Mouse (Mus musculus) left cerebral cortex, adult 11 months (tissue): ENCODE measurements at regions not wholly inside any gene's neighbourhood (a gene's known extent, or its start where the extent isn't known, plus 50 kb on each side); places are given as distances from the start of the nearest gene placed in this dataset.
A peak's percentile ranks its signal among the peaks of the same experiment; 100 is the strongest.

Source experiments
- DNase-seq: peaks from one replicate; pipeline ENCODE4 v3.0.0; 2022; ENCODE audit warnings: low spot score

- DNase-seq, result no peak
These were observed 154.4 kb downstream of the Thbs2 start for GRCm38 (mm10) chr17:14539651-14540050.

- no peak for DNase-seq
These were observed 154.8 kb downstream of the Thbs2 start for GRCm38 (mm10) chr17:14539191-14539590.

DNA sequence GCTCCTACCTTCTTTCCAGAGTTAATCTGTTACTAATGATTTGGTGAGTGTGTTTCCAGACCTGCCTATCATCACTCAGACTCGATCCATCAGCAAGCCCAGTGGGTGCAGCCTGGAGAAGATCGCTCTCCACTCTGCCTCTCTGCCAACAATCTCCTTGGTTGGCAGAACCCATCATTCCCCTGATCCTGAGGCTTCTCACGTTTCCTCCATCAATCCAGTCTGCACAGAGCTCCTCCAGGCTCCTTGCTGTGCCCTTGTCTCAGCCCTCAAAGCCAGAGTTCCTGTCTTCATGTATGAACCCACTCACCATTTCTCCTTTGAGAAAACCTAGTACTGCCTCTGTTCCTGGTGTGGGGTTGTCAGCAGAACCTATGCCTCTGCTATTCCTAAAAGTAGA lies 155.5 kb downstream of the Thbs2 start:
- no peak for DNase-seq

DNA sequence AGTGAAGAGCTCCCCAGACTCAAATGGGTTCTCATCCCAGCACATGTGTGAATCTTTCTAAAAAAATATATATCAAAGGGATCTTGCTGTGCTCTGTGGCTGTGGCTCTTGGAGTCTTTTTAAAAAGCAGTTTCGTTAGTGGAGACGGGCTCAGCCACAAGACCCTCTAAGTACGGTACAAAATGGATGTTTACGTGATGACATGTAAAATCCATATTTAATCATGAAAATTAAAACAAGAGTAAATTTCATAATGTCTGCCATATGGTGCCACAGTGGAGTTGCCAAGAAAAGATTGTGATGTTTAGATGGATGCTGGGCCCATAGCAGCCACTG lies 161.1 kb downstream of the Thbs2 start:
- no peak for DNase-seq

DNA sequence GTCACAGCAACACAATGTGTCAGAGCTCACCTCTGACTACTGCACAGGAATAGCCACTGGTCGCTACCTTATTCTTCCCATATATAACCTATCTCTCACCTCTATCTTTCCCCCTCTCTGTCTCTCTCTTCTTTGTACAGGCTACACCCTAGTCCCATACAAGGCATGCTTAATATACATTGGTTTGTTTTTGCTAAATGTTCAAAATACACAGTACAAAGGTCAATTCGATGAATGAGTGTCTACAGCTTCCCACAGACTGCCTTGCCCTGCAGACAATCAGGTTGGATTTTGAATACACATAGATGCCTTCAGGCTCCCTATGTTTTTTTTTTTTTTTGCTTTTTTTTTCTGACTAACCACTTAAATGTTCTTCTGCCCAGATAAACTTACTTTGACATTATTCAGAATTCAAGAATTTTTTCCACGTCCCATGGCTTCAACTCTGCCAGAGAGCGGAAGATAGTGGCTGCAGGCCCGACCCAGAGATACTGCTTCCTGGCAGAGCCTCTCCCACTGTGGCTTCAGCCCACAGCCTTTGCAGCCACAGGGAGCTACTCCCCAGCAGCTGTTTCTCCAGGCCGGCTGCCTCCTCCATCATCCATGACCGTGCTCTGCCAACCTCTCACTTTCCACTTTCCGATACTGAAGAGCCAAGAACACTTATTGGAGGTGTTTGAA lies 161.6 kb downstream of the Thbs2 start:
- no peak for DNase-seq

DNA sequence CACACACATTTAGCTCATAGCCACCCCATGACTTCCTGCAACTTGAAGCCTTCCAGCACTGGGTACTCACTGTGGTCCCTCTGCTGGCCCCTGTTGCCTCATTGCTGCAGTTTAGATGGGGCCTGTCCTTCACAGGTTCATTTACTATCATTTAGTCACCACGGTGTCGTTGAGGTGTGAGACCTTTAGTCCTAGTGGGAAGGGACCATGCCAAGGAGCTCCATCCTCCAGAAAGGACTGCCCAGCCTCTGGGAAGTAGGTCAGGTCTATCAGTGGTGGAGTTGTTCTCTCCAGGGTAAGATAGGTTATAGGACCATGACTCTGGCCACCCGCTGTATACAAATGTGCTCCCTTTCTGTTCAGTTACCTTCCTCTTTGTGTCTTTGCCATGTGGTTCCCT lies 162.2 kb downstream of the Thbs2 start:
- no peak for DNase-seq

DNA sequence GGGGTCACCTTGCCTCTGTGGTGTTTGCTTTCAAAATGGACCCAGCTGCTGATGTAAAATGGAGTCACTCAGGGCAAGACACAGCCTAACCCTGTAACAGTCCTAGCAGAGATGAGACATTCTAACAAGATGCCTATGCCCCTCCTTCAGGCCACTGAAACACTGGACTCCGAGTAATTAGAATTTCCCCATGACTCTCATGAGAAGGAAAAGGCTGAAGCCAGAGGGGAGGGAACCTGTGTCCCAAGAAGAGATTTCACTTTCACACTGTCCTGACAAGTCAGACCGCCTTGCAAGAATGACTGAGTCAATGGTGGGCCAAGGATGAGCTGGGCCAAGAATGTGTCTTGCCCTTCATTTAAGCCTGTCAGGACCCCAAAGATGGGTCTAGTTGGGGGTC lies 166.3 kb downstream of the Thbs2 start:
- DNase-seq, result no peak

DNA sequence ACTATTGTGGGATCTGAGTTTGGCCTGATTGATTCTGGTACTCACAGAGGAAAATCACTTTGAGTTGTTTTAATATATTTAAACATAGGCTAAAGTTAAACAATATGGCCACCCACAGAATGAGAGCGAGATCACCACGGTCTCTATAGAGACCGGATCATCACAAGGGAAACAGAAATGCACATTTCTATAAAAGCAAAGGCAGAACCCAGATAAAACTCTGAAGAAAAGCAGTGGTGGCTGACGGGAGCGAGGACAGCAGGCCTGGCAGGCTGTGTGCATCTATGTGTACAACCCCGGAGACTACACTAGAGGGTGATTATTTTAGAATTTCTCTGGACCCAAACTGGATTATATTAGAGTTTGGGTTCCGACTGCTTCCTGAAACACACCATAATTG lies 168.8 kb downstream of the Thbs2 start:
- no peak for DNase-seq

- peak; percentile 21 for DNase-seq
These were observed 169.4 kb downstream of the Thbs2 start for GRCm38 (mm10) chr17:14524426-14525236.

DNA sequence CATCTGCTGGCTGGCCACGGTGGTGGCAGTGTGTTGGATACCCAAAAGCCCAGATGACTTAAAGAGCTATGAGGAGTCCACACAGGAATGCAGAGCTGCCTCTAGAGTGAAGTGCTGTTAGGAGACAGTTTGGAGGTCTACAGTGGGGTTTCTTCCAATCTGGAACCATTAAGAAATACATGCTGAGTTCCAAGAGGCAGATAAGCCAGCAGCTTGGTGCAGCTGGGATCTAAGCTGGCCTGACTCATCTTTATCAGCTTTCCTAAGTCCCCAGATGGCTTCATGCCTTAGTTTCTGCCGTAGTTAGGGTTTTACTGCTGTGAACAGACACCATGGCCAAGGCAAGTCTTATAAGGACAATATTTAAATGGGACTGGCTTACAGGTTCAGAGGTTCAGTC lies 172.0 kb downstream of the Thbs2 start:
- no peak for DNase-seq

- DNase-seq, result peak; percentile 51
These were observed 173.5 kb downstream of the Thbs2 start for GRCm38 (mm10) chr17:14520565-14520964.

DNA sequence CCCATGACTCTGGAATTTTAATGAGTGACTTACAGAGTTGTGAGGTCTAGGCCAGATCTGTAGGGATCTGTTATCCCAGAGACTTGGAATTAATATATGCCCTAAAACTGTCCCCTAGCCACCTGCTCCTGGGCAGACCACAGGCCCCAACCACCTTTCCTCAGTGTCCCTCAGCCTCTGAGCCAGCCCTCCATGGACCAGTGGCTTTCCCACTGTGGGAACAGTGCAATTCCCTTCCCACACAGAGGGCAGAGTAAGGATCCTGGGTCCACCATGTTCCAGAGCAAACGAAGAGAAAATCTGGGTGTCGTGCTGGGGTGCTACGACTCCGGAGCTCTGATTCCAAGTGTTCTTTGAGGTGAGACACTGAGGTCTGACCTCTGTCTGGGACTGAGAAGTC lies 174.7 kb downstream of the Thbs2 start:
- no peak for DNase-seq

GRCm38 (mm10) chr17:14518216-14518615 lies 175.8 kb downstream of the Thbs2 start:
- DNase-seq, result no peak

GRCm38 (mm10) chr17:14517368-14517767 lies 176.7 kb downstream of the Thbs2 start:
- no peak for DNase-seq

GRCm38 (mm10) chr17:14516097-14516496 lies 177.9 kb downstream of the Thbs2 start:
- no peak for DNase-seq

DNA sequence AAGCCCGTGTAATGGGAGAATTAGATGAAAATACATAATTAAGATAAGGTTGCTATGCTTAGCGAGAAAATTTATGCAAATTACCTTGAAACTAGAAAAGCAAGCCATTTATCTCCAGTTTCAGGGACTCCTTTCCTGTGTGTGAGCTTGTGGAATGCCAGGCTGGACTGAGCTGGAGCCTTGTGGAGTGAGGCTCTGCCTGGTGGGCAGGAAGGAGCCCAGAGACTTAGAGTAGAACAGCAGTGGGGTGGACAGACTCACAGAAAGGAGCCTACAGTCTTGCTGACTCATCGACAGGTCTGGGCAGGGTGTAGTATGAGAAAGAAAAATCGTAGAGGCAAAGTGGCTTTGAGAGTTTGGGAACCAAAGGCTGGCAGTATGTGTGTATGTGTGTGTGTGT lies 180.6 kb downstream of the Thbs2 start:
- no peak for DNase-seq

- no peak for DNase-seq
These were observed 183.5 kb downstream of the Thbs2 start for GRCm38 (mm10) chr17:14510486-14510885.

GRCm38 (mm10) chr17:14507111-14507510 lies 186.9 kb downstream of the Thbs2 start:
- no peak for DNase-seq

GRCm38 (mm10) chr17:14506123-14506522 lies 187.9 kb downstream of the Thbs2 start:
- no peak for DNase-seq

GRCm38 (mm10) chr17:14505415-14505814 lies 188.6 kb downstream of the Thbs2 start:
- no peak for DNase-seq

GRCm38 (mm10) chr17:14503670-14504069 lies 190.4 kb downstream of the Thbs2 start:
- DNase-seq, result no peak

DNA sequence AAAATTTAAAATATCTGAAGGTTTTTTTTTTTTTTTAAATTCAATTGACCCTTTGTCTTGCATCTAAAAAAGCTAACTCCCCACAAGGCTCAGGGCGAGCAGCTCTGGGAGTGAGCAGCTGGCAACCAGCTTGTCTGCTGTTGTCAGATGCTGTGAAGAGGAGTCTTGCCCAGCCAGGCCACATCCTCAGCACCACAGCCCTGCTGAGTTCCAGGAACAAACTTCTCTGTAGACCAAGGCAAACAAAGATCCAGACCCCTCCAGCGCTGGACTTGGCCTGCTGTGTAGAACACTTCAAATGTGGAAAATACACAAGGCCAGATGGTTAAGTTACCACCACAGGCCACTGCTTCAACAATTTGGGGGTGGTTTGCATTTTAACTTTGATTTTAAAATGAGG lies 192.7 kb downstream of the Thbs2 start:
- DNase-seq, result no peak

GRCm38 (mm10) chr17:14497086-14497485 lies 196.9 kb downstream of the Thbs2 start:
- no peak for DNase-seq
